Mouse (Mus musculus): Measurements from ENCODE around the gene Gm12790.
"Not testable (repeated sequence)": the region's sequence is repeated elsewhere in the genome, so short reads cannot be mapped to it uniquely, and the experiment has no call there.

GRCm38 (mm10) chr4:101986326-101986725 lies 5.5 kb upstream of the Gm12790 start, which contains the start of gene Gm12789:
- TF ChIP-seq POLR2A (IDR thresholded peaks at IDR 0.05; ENCODE audit: borderline replicate concordance, low read depth, low read length); CTCF (IDR thresholded peaks at IDR 0.05; ENCODE audit: low read depth, low read length): not testable (repeated sequence)
